8 mouse cellular contexts compared by ENCODE assay signal in genomic region chr14:31435930-31436693, GRCm38 (mm10). TPM values are rescaled to one million over a fixed set of nuclear protein-coding genes. Genes with fewer than 3 reads are reported as not detected.
DNase-seq lines count a peak whose midpoint lies in the region; ATAC-seq lines count a peak whose summit lies in the region.

Gene Sh3bp5, minus strand, starts transcription at chr14:31436078.

- ATAC-seq in intestine, embryonic 15.5 days = peak; percentile 95
- peak; percentile 97 for ATAC-seq in megakaryocyte-erythroid progenitor cell, adult 5-6 weeks (replicated peaks; ENCODE audit: low FRiP score, low TSS enrichment, poor library complexity, severe bottlenecking)

- H3K4me2 ChIP-seq in intestine, embryonic 15.5 days (replicated peaks) = peak within 1 kb of the TSS; percentile 97

- H3K4me3 ChIP-seq in intestine, embryonic 15.5 days (replicated peaks) = peak within 1 kb of the TSS; percentile 74

- H3K27ac ChIP-seq in intestine, embryonic 15.5 days = peak within 1 kb of the TSS; percentile 45; the same call in 1 of the 2 replicates

- H3K36me3 ChIP-seq in intestine, embryonic 15.5 days = no peaks in the 10 kb centered on the region

- intact Hi-C loops in left cerebral cortex, postnatal 14 days (cut with DNase I) = loop anchor here (2.0 kb wide), 1 partner anchor 51 kb away; no protein-coding TSS in a partner anchor

- WGBS in intestine, embryonic 15.5 days = 9% methylated on average over 49 of the region's 49 CpGs

- H3K27me3 ChIP-seq in intestine, embryonic 15.5 days (replicated peaks) = no peaks in the 10 kb centered on the region

- peak within 1 kb of the TSS; percentile 73 for H3K9ac ChIP-seq in intestine, embryonic 15.5 days

- peaks cover 28% of the 10 kb centered on the region; the same call in 1 of the 2 replicates for H3K4me1 ChIP-seq in intestine, embryonic 15.5 days (replicated peaks)

- no peaks in the 10 kb centered on the region for H3K9me3 ChIP-seq in intestine, embryonic 15.5 days

- DNase-seq in adrenal gland, postnatal 10 days = peak; percentile 97
- DNase-seq in embryo, embryonic 9.5 days (ENCODE audit: extremely low spot score) = peak; percentile 94
- DNase-seq in gastrocnemius, postnatal 4 days (ENCODE audit: low spot score in 2 of 2) = peak; percentile 86 to 90
- DNase-seq in left cerebral cortex, postnatal 14 days (ENCODE audit: low spot score in 2 of 2) = peak; percentile 94 to 96
- peak; percentile 90 for DNase-seq in right cerebral cortex, postnatal 14 days
- DNase-seq in urinary bladder, postnatal 36 days (ENCODE audit: low spot score in 2 of 2) = peak; percentile 88 to 94

RNA-seq across cellular contexts. Expression of gene Sh3bp5, which starts in this region (rescaled TPM):
- 100 to 1,000 TPM; 107 to 135 TPM for total RNA-seq in adrenal gland, postnatal 10 days (2021)
- 10 to 100 TPM; 79.8 to 93.9 TPM for total RNA-seq in gastrocnemius, postnatal 4 days (2021)
- 18.1 and 20.6 TPM in 2 replicates for polyA plus RNA-seq in intestine, embryonic 15.5 days (2015; fragmentation: Nextera tagmentation; extraction: Ambion mirVana)
- 10 to 100 TPM; 73.5 to 73.9 TPM for total RNA-seq in left cerebral cortex, postnatal 14 days (2021)
- 1.1 and 2.3 TPM in 2 replicates for total RNA-seq in megakaryocyte-erythroid progenitor cell, adult 5-6 weeks (2014; fragmentation: Nextera tagmentation)
- total RNA-seq in megakaryocyte-erythroid progenitor cell, adult 5-6 weeks (2017) = 1.1 and 1.3 TPM in 2 replicates

Comparison
In these comparisons a context has a peak if more than half of its experiments do, and no peak if none do; other contexts are left out.
1. Peak in every context shown above with its lines: DNase-seq, ATAC-seq, H3K4me3 ChIP-seq and H3K27ac ChIP-seq.
2. RNA of gene Sh3bp5 (total RNA-seq): 107 to 135 TPM in adrenal gland, postnatal 10 days, 79.8 to 93.9 TPM in gastrocnemius, postnatal 4 days and 73.5 to 73.9 TPM in left cerebral cortex, postnatal 14 days; 1.1 to 2.3 TPM in megakaryocyte-erythroid progenitor cell, adult 5-6 weeks; every median in the first group is over 10 times any median in the second.